8 mouse cellular contexts compared by ENCODE assay signal in genomic region chr6:65670981-65671411, GRCm38 (mm10). TPM values are rescaled to one million over a fixed set of nuclear protein-coding genes. Genes with fewer than 3 reads are reported as not detected.
A peak's percentile ranks its signal among the peaks of the same experiment; 100 is the strongest.
DNase-seq lines count a peak whose midpoint lies in the region; ATAC-seq and TF ChIP-seq lines count a peak whose summit lies in the region.

No protein-coding gene starts in this region.

- H3K4me3 ChIP-seq in heart, embryonic 14.5 days (ENCODE audit: control insufficient read depth in 1 of 2, insufficient read depth in 1 of 2, low read depth in 1 of 2, low read length in 2 of 2), result peak overlapping the region; percentile 49 to 77
- H3K4me3 ChIP-seq in liver, embryonic 11.5 days (ENCODE audit: low read depth, low read length), result peak overlapping the region; percentile 58
- H3K4me3 ChIP-seq in stomach, embryonic 14.5 days (ENCODE audit: low read depth, low read length), result peak overlapping the region; percentile 56

- WGBS in heart, embryonic 14.5 days, result 6% methylated on average over 21 of the region's 21 CpGs
- WGBS in liver, embryonic 11.5 days, result 4% methylated on average over 17 of the region's 21 CpGs
- WGBS in stomach, embryonic 14.5 days, result 1% methylated on average over 21 of the region's 21 CpGs

- H3K4me2 ChIP-seq in heart, embryonic 14.5 days (ENCODE audit: low read length), result peak overlapping the region; percentile 99
- peak overlapping the region; percentile 88 for H3K4me2 ChIP-seq in liver, embryonic 11.5 days
- peak overlapping the region; percentile 97 for H3K4me2 ChIP-seq in stomach, embryonic 14.5 days (replicated peaks; ENCODE audit: low read depth, low read length)

- H3K27ac ChIP-seq in heart, embryonic 14.5 days (replicated peaks in 1 of 2; ENCODE audit: control insufficient read depth in 1 of 2, insufficient read depth in 1 of 2, low read depth in 2 of 2, low read length in 2 of 2), result no peak overlapping the region; a peak in 1 of 4 replicates
- H3K27ac ChIP-seq in liver, embryonic 11.5 days (ENCODE audit: low read depth, low read length), result no peak overlapping the region
- 0 out of 2 replicates have a peak overlapping the region, but pooled peaks have one; percentile 18 for H3K27ac ChIP-seq in stomach, embryonic 14.5 days (ENCODE audit: low read length)

- intact Hi-C loops in left cerebral cortex, postnatal 4 days (cut with DNase I), result no loop called here
- intact Hi-C loops in left cerebral cortex, postnatal 25 days (cut with DNase I), result no loop called here

- no peaks in the 10 kb centered on the region for H3K9me3 ChIP-seq in heart, embryonic 14.5 days (ENCODE audit: control insufficient read depth, low read length)
- no peaks in the 10 kb centered on the region for H3K9me3 ChIP-seq in liver, embryonic 11.5 days (ENCODE audit: control insufficient read depth, low read length)
- no peaks in the 10 kb centered on the region for H3K9me3 ChIP-seq in stomach, embryonic 14.5 days (ENCODE audit: control insufficient read depth, low read depth, low read length)

- TF ChIP-seq POLR2A in brain, embryonic 14.5 days (IDR thresholded peaks at IDR 0.05; ENCODE audit: borderline replicate concordance, extremely low read depth, insufficient read depth, insufficient read length, poor library complexity, severe bottlenecking), result no peak

- ATAC-seq in heart, embryonic 14.5 days (ENCODE audit: insufficient number of reproducible peaks, insufficient read depth, low FRiP score, low read depth), result peak; percentile 36; the same call in 1 of the 2 replicates
- ATAC-seq in liver, embryonic 11.5 days (replicated peaks; ENCODE audit: low FRiP score), result peak; percentile 27; the same call in 1 of the 2 replicates
- ATAC-seq in stomach, embryonic 14.5 days (ENCODE audit: insufficient number of reproducible peaks, insufficient read depth, low FRiP score, low read depth), result peak; percentile 5; the same call in 1 of the 2 replicates

- TF ChIP-seq CTCF in brain, embryonic 14.5 days (IDR thresholded peaks at IDR 0.05; ENCODE audit: borderline replicate concordance, extremely low read depth, insufficient read depth, insufficient read length), result no peak

- peaks cover 2 to 3% of the 10 kb centered on the region in 2 experiments; a peak in 1 of 4 replicates for H3K4me1 ChIP-seq in heart, embryonic 14.5 days (ENCODE audit: control insufficient read depth in 2 of 2, insufficient read depth in 2 of 2, low read length in 2 of 2)
- H3K4me1 ChIP-seq in liver, embryonic 11.5 days (replicated peaks; ENCODE audit: control insufficient read depth, insufficient read depth, low read length), result peaks cover 3% of the 10 kb centered on the region; the same call in 1 of the 2 replicates
- H3K4me1 ChIP-seq in stomach, embryonic 14.5 days (ENCODE audit: control insufficient read depth, insufficient read depth, low read length), result peaks cover 4% of the 10 kb centered on the region

- H3K27me3 ChIP-seq in heart, embryonic 14.5 days (ENCODE audit: control insufficient read depth, insufficient read depth, low read length), result peaks cover 6% of the 10 kb centered on the region; the same call in 1 of the 2 replicates
- H3K27me3 ChIP-seq in liver, embryonic 11.5 days (replicated peaks; ENCODE audit: control insufficient read depth, insufficient read depth, low read length), result peaks cover 36% of the 10 kb centered on the region
- no peaks in the 10 kb centered on the region for H3K27me3 ChIP-seq in stomach, embryonic 14.5 days (ENCODE audit: control insufficient read depth, insufficient read depth, low read length)

- peak overlapping the region; percentile 59 for H3K9ac ChIP-seq in heart, embryonic 14.5 days (ENCODE audit: low read length)
- H3K9ac ChIP-seq in liver, embryonic 11.5 days (ENCODE audit: low read depth, low read length), result no peak overlapping the region
- H3K9ac ChIP-seq in stomach, embryonic 14.5 days (replicated peaks; ENCODE audit: low read depth, low read length), result no peak overlapping the region; the same call in 1 of the 2 replicates

- H3K36me3 ChIP-seq in heart, embryonic 14.5 days (ENCODE audit: control insufficient read depth, insufficient read depth, low read length), result no peaks in the 10 kb centered on the region
- H3K36me3 ChIP-seq in liver, embryonic 11.5 days (ENCODE audit: control insufficient read depth, insufficient read depth, low read length), result no peaks in the 10 kb centered on the region
- no peaks in the 10 kb centered on the region for H3K36me3 ChIP-seq in stomach, embryonic 14.5 days (ENCODE audit: control insufficient read depth, insufficient read depth, low read length)

- DNase-seq in left cerebral cortex, postnatal 4 days, result peak; percentile 12
- DNase-seq in left cerebral cortex, postnatal 25 days (ENCODE audit: low spot score in 2 of 2), result no peak
- peak; percentile 69 for DNase-seq in brain, embryonic 14.5 days (ENCODE audit: low read depth)
- DNase-seq in liver, embryonic 11.5 days (ENCODE audit: low spot score), result peak; percentile 38
- DNase-seq in layer of hippocampus, postnatal 36 days, result no peak
- DNase-seq in right cerebral cortex, adult 18-20 months, result no peak

RNA-seq across cellular contexts. Expression of gene Ndnf, which starts 0.4 kb away (rescaled TPM):
- 10 to 100 TPM; 17.9 to 24.6 TPM for total RNA-seq in left cerebral cortex, postnatal 4 days (2021)
- 10 to 100 TPM; 13.6 to 15.9 TPM for total RNA-seq in left cerebral cortex, postnatal 25 days (2021)
- 5.2 and 12.3 TPM in 2 replicates for polyA plus RNA-seq in brain, embryonic 14.5 days (2012; rRNA removed)
- polyA plus RNA-seq in heart, embryonic 14.5 days (2014; fragmentation: Nextera tagmentation; extraction: Ambion mirVana), result 3.7 and 4.1 TPM in 2 replicates
- polyA plus RNA-seq in liver, embryonic 11.5 days (2014; fragmentation: Nextera tagmentation; extraction: Ambion mirVana), result 2.5 and 2.9 TPM in 2 replicates
- polyA plus RNA-seq in stomach, embryonic 14.5 days (2014; fragmentation: Nextera tagmentation; extraction: Ambion mirVana), result 10.1 and 10.2 TPM in 2 replicates
- total RNA-seq in layer of hippocampus, postnatal 36 days (2021), result 10 to 100 TPM; 20.6 to 23.1 TPM

Comparison
In these comparisons a context has a peak if more than half of its experiments do, and no peak if none do; other contexts are left out.
1. DNase-seq: peak in left cerebral cortex, postnatal 4 days (single experiment), brain, embryonic 14.5 days (single experiment) and liver, embryonic 11.5 days (single experiment); none in left cerebral cortex, postnatal 25 days (0 of 2), layer of hippocampus, postnatal 36 days (0 of 2) and right cerebral cortex, adult 18-20 months (single experiment).
2. Peak in every context shown above with its lines, with median percentiles within 50 percentile points of each other: ATAC-seq, H3K4me2 ChIP-seq and H3K4me3 ChIP-seq.